Mouse (Mus musculus) adrenal gland, postnatal 4 days (tissue): ENCODE measurements around the gene Cox6a1. TPM values are rescaled to one million over a fixed set of nuclear protein-coding genes. Genes with fewer than 3 reads are reported as not detected.
"Not testable (repeated sequence)": the region's sequence is repeated elsewhere in the genome, so short reads cannot be mapped to it uniquely, and the experiment has no call there.

ENCODE experiments used
- DNase-seq, 2 experiments: peaks; one replicate each; pipeline ENCODE4 v3.0.0; 2021 to 2022; ENCODE audit warnings: low spot score in 2 of 2, mixed read lengths in 2 of 2
- long read RNA-seq, 2 experiments: library from polyadenylated mRNA; stranded (forward); transcript quantifications; one replicate each; pipeline ENCODE4 v2.0.0; 2021
- total RNA-seq, 2 experiments: library from RNA; stranded (reverse); gene quantifications; 2 replicates each; pipeline ENCODE4 v1.2.3; 2021

Gene Cox6a1
- total RNA-seq: 100 to 1,000 TPM; 720 to 752 TPM
- long read RNA-seq, experiment 1, transcript Cox6a1-202 (2 exons, 620 nt): minor isoform, 12 of 630 reads
- long read RNA-seq, experiment 1, transcript Cox6a1-201 (3 exons, 571 nt): major isoform, 611 of 630 reads
- long read RNA-seq, experiment 1, partial matches to known transcripts: 3 of 630 reads
- long read RNA-seq, experiment 1, other reads (novel, unspliced or antisense): 4 of 630 reads
- long read RNA-seq, experiment 2, transcript Cox6a1-202 (2 exons, 620 nt): minor isoform, 16 of 463 reads
- long read RNA-seq, experiment 2, transcript Cox6a1-201 (3 exons, 571 nt): major isoform, 426 of 463 reads
- long read RNA-seq, experiment 2, partial matches to known transcripts: 18 of 463 reads
- long read RNA-seq, experiment 2, other reads (novel, unspliced or antisense): 3 of 463 reads

DNA sequence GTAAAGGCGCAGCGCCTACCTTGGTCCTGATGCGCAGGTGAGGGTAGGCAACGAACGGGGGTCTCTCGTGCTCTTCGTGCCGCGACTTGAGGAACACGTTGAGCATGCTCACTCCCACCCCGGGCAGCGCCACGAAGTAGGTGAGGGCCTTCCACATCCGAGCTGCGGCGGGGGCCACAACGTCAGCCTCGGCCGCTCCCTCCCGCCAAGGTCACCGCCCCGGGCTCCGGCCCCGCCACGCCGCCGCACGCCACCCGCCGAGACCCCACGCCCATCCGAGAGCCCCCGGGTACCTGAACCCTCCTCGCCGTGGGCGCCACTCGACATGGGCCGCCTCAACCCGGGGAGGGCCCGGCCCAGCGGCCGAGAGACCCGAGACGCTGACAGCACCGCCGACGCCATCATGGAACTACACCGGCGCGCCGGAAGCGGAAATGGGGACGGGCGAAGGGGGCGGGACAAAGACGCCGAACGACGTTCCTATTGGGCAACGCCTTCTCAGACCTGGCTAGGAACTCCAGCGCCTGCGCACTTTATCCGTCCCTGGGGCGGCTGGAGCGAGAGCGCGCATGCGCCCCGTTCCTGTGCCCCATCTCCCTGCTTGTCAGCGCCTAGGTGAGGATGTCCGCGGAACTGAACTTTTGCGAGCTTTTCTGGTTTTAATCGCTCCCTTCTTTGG lies at the start of gene Cox6a1:
TSS of gene Cox6a1 (minus strand) at position 436 of the 679 bp plus-strand sequence.
- DNase-seq: peak; percentile 96 to 98

DNA sequence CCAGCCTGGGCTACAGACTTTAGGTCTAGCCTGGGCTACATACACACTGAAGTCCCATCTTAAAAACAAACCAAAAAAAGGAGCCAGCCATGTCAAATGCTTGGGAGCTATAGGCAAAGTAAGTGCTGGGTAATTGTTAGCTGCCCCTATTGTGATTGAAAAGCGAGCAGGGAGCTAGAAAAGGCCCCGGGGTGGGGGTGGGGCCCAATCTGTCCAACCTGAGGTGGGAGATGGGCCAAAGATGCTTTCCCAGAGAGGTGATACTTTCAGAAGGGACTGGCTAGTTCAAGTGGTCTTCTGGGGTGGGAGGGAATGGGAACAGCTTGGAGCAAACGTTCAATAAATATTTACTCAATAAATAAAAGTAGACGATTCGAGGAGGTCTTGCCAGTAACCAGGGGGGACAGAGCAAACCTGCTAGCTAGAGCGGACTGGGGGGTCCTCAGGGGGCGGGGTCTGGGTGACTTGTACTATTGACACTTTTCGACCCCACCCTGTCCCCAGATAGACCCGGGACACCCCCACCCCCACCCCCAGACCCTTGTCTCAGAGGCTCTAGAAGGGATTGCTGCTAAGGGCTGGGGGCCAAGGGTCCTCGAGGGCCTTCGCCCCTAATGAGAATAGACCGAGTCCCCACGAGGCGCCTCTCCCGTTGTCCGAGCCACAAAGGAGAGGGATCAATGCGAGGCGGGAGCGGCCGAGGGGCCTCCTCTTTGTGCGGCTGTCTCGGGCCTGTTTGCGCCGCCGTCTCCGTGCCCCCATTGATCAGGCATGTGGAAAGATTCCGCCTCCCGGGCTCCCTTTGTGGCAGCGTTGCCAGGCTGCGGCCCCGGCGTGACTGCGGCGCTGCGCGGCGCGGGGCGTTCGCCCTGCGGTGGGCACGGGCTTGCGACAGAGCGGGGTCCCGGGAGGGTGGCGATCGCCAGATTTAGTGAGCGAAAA lies 49.3 kb upstream of the Cox6a1 start:
- DNase-seq: no peak

DNA sequence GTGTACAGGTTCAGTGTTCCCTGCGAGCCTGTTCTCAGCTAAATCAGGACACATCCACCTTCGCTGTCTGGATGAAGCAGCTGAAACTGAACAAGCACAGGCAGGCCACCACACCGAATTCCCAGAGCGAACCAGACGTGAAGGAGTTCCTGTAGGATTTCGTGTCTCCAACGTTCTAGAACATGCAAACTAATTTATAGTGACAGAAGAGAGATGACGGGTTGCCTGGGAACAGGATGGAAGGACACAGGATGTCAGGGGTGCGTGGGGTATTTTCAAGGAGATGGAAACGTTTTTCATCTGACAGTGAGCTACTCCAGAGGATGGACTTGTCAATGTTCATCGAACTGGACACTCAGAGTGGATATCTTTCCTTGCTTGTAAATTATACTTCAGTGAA lies 47.9 kb upstream of the Cox6a1 start:
- DNase-seq: no peak

DNA sequence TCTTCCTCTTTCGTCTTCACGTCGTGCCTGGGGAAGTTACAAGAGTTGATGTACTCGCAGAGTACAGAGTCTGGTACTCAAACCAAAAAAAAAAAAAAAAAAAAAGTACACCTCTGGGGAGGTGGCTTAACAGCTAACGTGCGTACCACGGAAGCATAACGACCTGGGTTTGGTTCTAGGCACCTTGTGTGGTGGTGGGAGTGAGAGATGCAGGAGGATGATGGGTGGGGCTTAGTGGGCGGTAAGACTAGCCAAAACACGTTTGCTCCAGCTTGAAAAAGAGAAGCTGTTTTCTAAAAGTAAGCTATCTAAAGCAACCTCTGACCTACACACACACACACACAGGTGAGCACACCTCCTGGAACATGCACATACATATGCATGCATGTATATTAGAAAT lies 46.1 kb upstream of the Cox6a1 start:
- DNase-seq: no peak

DNA sequence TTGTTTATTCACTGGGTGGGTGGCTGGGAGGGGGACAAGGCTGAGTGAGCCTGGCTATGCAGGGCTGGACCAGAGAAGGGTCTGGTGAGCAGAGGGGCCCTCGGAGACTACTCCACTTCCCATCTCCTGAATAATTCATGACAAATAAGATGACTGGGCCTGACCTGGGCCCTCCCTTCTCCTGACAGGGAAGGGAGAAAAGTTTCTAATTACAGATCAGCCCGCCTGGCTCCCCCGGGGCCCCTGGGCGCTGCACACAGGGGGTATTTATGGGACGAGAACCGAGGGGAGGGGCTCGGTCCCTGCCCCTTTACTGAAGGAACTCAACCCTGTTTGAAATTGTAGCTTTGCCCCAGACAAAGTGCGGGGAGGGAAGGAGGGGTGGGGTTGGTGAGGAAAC lies 45.4 kb upstream of the Cox6a1 start:
- no peak for DNase-seq

DNA sequence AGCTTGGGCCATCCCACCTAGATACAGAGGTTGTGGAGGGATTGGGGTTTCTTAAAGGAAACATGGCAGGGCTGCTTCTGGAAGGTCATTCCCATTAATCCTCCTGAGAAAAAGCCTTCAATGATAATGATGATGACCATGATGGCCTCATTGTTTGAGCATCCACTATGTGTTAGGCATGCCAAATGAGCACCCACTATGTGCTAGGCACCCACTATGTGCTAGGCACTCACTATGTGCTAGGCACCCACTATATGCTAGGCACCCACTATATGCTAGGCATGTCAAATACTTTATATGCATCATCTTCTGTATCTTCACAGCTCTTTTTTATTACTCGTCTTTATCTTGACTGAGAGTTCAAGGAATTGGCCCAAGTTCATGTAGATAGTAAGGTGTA lies 44.2 kb upstream of the Cox6a1 start:
- no peak for DNase-seq

DNA sequence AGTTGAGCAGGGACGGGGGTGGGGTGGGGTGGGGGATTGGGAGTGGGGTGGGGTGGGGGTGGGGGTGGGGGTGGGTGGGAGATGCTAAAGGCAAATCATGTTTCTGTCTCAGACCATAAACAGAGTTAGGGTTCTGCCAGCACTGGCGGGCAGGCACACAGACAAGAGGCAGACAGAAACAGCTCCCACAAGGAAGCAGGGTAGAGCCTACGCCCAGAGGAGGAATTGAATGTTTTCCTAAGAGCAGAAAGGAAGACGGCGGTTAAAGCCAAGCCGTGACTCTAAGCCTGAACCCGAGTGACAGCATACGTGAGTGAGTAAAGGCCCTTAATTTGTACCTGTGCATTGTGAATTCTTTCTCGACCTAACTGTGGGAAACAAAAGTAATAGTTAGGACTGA lies 43.2 kb upstream of the Cox6a1 start:
- DNase-seq: no peak

DNA sequence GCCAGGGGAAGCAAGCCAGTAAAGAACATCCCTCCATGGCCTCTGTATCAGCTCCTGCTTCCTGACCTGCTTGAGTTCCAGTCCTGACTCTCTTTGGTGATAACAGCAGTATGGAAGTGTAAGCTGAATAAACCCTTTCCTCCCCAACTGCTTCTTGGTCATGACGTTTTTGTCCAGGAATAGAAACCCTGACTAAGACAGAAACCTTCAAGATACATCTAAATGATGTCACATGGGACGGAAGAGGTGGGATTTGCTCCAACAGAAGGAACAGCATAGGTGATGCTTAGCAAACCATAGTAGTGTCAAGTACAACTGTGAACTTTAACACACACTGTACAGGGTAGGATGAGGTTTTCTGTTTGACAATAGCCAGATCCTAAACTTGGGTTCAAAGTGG lies 30.1 kb upstream of the Cox6a1 start:
- DNase-seq: not testable (repeated sequence)

DNA sequence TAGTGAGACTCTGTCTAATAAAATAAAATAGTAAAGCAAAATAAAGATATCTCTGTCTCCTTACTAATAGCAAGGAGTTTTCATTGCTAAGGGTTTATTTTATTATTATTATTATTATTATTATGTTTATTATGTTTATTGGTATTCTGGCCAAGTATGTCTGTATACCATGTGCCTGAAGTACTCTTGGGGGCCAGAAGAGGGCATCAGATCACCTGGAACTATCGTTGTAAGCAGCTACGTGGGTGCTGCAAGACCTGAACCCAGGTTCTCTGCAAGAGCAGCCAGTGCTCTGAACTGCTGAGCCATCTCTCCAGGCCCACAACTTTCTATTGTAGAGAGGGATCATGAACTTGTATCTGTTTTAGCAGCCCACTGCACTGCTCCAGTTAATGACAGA lies 26.7 kb upstream of the Cox6a1 start:
- DNase-seq: no peak

DNA sequence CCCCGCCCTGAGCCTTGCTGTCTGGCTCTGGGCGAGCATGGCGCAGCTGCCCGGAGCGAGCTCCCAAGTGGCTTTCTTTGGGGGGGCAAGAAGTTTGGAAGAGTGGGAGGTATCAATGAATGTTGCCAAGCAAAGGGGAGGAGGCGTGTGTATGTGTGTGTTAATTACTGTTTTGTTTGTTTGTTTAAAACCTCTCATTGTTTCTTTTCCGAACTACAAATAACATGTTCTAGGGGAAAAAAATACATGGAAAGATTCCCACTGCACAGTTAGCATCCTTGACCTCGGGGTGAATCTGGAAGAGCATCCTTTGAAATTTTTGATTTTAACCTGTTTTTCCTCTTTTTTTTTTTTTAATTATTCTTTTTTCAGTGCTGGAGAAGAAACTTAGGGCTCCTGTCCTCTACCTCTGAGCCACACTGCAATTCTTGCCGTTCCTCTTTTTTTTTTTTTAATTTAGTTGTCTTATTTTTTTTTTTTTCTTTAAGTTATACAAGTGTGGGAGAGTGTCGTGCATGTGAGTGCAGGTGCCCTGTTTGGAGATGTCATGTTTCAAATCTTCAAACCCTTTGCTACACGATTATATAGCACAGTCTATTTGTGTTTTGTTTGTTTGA lies 25.5 kb upstream of the Cox6a1 start:
- DNase-seq: no peak

DNA sequence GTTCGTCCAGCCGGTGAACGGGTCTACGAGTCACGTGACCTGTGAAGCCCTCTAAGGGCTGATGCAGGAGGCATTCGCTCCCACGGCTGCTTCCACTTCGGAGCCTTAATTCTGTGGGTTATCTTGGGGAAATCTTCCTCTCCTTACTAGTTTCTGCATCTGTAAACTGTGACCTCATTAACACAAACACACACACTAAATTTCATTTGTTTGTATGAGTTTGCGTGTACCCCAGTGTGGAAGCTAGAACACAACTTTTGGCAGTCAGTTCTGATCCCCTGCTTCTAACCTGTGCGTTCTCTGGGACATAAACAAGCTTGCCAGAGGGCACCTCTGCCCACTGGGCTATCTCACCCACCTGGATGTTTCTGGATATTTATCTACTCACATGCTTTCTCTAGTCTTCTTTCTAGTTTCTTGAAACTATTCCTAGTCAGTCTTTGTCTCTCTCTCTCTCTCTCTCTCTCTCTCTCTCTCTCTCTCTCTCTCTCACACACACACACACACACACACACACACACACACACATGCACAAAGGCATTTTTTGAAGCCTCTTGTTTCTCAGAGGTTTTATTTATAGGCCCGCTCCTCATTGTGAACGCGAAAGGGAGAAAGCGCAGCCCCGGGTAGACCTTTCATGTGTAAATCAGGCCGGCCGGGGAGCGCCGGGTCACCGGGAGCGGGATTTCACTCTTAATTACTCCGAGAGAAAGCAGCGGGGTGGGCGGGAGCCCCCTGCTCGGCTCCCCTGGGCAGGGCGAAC lies 24.8 kb upstream of the Cox6a1 start:
- DNase-seq: no peak

DNA sequence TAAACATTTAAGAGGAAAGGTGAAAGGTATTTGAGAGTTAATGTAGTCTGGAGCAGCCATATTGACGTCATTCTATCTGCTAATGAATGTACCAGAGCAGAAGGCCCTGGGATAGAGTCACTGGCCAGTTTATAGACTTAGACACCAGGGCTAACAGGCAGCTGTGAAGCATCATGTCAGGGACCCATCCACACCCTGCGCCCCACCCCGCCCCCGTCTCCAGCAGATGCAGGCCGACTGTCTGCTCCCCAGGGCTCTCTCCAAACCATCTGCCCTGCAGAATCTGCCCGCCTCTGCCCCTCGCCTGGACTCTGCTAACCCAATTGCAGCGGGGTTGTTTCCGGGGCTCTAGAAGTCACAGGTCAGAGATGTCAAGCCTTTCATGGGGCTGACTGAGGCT lies 23.0 kb upstream of the Cox6a1 start:
- no peak for DNase-seq

DNA sequence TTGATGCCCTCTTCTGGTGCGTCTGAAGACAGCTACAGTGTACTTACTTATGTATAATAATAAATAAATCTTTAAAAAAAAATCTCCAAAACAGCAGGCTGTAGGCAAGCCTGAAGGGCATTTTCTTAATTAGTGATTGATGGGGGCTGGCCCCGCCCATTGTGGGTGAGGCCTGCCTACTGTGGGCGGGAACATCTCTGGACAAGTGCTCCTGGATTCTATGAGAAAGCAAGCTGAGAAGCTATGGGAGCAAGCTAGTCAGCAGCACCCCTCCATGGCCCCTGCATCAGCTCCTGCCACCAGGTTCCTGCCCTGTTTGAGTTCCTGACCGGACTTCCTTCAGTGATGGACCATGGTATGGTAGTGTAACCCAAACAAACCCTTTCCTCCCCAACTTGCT lies 16.0 kb upstream of the Cox6a1 start:
- DNase-seq: no peak

DNA sequence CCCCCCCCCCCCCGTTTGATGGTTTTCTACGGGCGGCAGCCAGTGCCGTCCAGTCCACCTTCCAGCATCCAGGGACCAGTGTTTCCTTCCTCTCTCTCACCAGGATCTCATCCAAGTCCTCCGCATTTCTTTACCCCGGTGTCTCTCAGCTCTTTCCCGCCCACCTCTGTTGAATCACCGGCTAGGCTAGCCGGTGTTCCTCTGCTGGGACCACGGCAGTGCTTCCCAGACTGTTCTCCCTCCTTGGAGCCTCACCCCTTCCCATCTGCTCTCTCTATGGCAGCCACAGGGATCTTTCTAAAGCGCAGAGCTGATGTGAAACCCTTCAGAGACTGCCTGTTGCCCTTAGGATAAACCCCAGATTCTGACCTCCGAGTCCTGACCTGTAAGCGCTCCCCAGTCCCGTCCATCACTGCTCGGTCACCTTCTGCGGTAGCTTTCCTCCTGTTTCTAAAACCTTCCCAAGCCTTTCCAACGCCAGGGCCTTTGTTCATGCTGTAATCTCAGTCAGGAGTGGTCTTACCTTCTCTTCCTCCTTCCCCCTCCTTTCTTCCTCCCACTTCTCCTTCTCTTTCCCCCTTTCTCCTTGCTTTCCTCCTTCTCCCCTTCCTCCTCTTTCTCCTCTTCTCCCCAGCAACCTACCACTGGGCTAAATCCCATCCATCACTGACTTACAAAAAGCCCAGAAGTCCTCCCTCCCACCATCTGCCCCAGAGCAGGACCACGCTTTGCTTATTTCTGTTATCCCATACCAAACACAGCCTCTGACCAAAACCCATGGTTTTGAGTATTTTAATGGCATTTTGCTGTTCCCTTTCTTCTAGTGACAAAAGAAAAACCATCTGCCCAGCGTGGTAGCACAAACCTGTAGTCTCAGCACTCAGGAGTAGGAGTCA lies 14.3 kb upstream of the Cox6a1 start:
- no peak for DNase-seq

DNA sequence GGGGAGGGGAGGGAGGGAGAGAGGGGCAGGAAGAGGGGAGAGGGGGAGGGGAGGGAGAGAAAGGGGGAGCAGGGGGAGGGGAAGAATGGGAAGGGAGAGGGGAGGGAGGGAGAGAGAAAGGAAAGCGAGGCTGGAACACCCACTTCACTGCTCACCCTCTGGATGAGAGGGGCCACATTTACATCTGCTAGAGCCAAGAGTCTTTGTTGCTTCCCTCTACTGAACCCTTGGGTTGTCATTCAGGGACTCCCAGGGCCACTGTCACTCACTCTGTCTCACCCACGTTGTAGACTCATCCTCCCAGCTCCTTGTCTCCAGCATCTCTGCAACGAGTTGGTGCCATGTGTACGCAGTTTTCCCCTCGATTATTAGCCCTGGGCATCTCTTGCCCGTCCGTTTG lies 13.4 kb upstream of the Cox6a1 start:
- no peak for DNase-seq

DNA sequence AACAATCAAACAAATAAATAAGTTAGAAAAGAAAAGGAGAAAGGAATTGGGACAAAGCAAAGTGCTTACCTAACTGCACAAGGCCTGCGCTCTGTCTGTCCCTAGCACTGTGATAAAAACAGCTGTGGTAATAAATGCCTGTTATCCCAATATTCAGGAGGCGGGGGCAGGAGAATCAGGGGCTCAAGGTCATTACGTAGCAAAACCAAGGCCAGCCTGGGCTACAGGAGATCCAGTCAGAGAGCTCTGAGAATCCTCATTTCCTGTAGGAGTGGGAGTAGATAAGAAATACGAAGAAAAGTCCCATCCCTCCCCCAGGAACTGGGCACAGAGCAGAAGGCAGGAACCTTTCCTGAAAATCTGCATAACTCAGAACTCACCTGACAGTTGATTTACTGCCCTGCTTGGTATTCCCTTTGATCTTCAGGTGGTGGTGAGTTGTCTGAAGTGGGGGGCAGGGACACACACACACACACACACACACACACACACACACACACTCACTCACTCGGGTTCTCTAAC lies 11.1 kb upstream of the Cox6a1 start:
- no peak for DNase-seq

DNA sequence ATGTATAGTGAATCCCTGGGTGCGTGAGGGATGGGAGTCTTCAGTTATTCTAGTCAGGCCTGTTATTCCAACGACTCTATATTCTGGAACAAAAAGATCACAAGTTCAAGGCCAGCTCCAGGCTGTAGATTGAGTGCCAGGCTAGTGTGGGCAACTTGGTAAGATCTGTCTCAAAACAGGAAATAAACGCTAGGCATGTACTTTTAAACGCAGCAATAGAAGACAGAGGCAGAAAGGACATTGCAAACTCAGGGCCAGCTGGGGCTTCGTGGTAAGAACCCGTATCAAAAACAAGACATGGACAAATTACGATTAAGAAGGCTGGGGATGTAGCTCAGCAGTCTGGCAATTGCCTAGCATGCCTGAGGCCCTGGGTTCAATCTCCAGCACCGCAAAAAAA lies 10.7 kb upstream of the Cox6a1 start:
- no peak for DNase-seq

DNA sequence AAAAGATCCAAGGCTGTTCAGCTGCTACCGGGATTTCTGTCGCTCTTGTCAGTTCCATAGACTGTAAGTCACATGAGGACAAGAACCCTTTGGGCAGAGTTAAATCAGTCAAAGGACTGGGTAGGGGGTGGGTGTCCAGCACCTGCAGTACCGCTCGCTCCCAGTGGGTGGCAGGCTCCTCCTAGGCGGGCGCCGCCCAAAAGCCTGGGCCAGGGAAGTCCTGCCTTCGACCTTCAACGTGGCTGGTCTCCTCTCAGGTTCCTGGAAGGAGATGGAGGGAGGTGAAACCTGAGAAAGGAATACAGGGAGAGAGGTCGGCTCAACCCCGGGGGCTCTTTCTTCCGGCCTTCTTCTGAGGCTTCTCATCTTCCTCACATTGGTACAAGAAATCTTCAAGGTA lies 10.1 kb upstream of the Cox6a1 start:
- peak; percentile 80 to 85 for DNase-seq

DNA sequence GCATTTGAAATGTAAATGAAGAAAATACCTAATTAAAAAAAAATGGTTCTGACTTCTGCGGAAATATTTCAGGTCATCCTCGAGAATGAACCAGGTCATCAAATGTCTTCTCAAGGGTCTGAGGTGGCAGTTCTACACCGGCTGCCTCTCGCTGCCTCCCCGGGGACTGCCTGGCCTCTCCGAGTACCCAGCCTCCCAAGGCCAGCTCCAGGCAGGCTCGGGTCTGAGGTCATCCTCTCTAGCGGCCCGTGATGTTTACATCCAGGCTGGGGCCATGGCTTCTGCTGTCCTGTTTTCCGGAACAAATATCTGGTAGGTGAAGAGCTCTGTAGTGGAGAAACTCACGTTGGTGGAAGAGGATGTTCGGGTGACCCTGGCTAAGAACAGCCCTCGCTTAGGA lies 6.3 kb upstream of the Cox6a1 start:
- no peak for DNase-seq
